Mouse (Mus musculus) gastrocnemius, postnatal 25 days (tissue): ENCODE data around the gene Angptl8. TPM values are rescaled to one million over a fixed set of nuclear protein-coding genes. Genes with fewer than 3 reads are reported as not detected.
"Not testable (repeated sequence)": the region's sequence is repeated elsewhere in the genome, so short reads cannot be mapped to it uniquely, and the experiment has no call there.

Experiments used
- DNase-seq: peaks from one replicate; pipeline ENCODE4 v3.0.0; 2022
- long read RNA-seq, 2 experiments: library from polyadenylated mRNA; stranded (forward); transcript quantifications; one replicate each; pipeline ENCODE4 v2.0.0; 2021
- total RNA-seq, 2 experiments: library from RNA; stranded (reverse); gene quantifications; 1 replicate in 1 of 2; 2 replicates in 1 of 2; pipeline ENCODE4 v1.2.3; 2021

The Angptl8 gene
- total RNA-seq, result under 1 TPM in 1 of 2 experiments, not detected in 1; 0.43 TPM
- long read RNA-seq, experiment 1, partial matches to known transcripts, result 0 of 1 reads
- long read RNA-seq, experiment 1, other reads (novel, unspliced or antisense), result 1 of 1 reads
- long read RNA-seq, experiment 2, result 0 reads

GRCm38 (mm10) chr9:21835258-21835912 lies at the start of gene Angptl8:
Gene Angptl8 (plus strand): TSS chr9:21835510.
- DNase-seq, result no peak

- not testable (repeated sequence) for DNase-seq
These were observed 49.0 kb upstream of the Angptl8 start for GRCm38 (mm10) chr9:21786309-21786708.

GRCm38 (mm10) chr9:21786906-21787305 lies 48.4 kb upstream of the Angptl8 start:
- peak; percentile 50 for DNase-seq

GRCm38 (mm10) chr9:21787654-21788053 lies 47.7 kb upstream of the Angptl8 start:
- DNase-seq, result no peak

- no peak for DNase-seq
These were observed 47.1 kb upstream of the Angptl8 start for GRCm38 (mm10) chr9:21788234-21788633.

GRCm38 (mm10) chr9:21791861-21792260 lies 43.4 kb upstream of the Angptl8 start:
- DNase-seq, result peak; percentile 88

GRCm38 (mm10) chr9:21792644-21793043 lies 42.7 kb upstream of the Angptl8 start:
- peak; percentile 70 for DNase-seq

- DNase-seq, result not testable (repeated sequence)
These were observed 41.8 kb upstream of the Angptl8 start for GRCm38 (mm10) chr9:21793507-21793906.

- DNase-seq, result no peak
These were observed 40.9 kb upstream of the Angptl8 start for GRCm38 (mm10) chr9:21794344-21794834.

- DNase-seq, result no peak
These were observed 40.4 kb upstream of the Angptl8 start for GRCm38 (mm10) chr9:21794925-21795324.

- DNase-seq, result no peak
These were observed 39.7 kb upstream of the Angptl8 start for GRCm38 (mm10) chr9:21795579-21795978.

- DNase-seq, result no peak
These were observed 39.1 kb upstream of the Angptl8 start for GRCm38 (mm10) chr9:21796259-21796658.

GRCm38 (mm10) chr9:21796919-21797318 lies 38.4 kb upstream of the Angptl8 start:
- DNase-seq, result no peak

GRCm38 (mm10) chr9:21797921-21798344 lies 37.4 kb upstream of the Angptl8 start:
- DNase-seq, result peak; percentile 81

- peak; percentile 89 for DNase-seq
These were observed 36.8 kb upstream of the Angptl8 start, which contains the start of gene Kank2 for GRCm38 (mm10) chr9:21798345-21799009. Gene Kank2 (minus strand): TSS chr9:21798744.

GRCm38 (mm10) chr9:21799010-21799350 lies 36.3 kb upstream of the Angptl8 start:
- DNase-seq, result no peak

GRCm38 (mm10) chr9:21801121-21801520 lies 34.2 kb upstream of the Angptl8 start:
- DNase-seq, result no peak

GRCm38 (mm10) chr9:21801591-21801990 lies 33.7 kb upstream of the Angptl8 start:
- DNase-seq, result no peak

- DNase-seq, result peak; percentile 68
These were observed 31.2 kb upstream of the Angptl8 start for GRCm38 (mm10) chr9:21803986-21804644.

- no peak for DNase-seq
These were observed 28.9 kb upstream of the Angptl8 start for GRCm38 (mm10) chr9:21806363-21806762.

- DNase-seq, result no peak
These were observed 28.3 kb upstream of the Angptl8 start for GRCm38 (mm10) chr9:21806976-21807375.

- no peak for DNase-seq
These were observed 26.7 kb upstream of the Angptl8 start for GRCm38 (mm10) chr9:21808561-21808960.

- DNase-seq, result no peak
These were observed 24.1 kb upstream of the Angptl8 start for GRCm38 (mm10) chr9:21811170-21811569.
